Mouse (Mus musculus): ENCODE data around the gene Ttc3.
"Not testable (repeated sequence)": the region's sequence is repeated elsewhere in the genome, so short reads cannot be mapped to it uniquely, and the experiment has no call there.

Gene Ttc3

GRCm38 (mm10) chr16:94435495-94436234 lies 65.2 kb downstream of the Ttc3 start:
- DNase-seq = no peak

GRCm38 (mm10) chr16:94436801-94437200 lies 66.4 kb downstream of the Ttc3 start:
- no peak for DNase-seq

DNA sequence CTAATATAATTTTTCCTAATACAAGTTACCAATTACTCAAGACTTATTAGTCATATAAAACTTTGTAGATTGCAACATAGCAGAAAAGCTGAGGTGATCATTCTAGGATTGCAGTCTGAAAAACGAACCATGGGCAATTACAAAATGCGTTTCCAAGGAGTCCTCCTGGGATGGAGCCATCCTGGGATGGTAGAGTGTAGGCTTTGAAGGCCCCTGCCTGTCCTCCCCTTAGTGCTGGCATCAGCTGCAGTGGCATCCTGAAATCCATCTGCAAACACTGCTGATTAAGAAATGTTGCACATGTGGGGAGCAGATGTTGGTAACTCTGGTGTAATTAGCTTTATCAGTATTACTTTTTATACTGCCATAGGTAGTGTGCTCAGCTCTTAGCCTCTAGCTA lies 70.9 kb downstream of the Ttc3 start:
- DNase-seq = no peak

DNA sequence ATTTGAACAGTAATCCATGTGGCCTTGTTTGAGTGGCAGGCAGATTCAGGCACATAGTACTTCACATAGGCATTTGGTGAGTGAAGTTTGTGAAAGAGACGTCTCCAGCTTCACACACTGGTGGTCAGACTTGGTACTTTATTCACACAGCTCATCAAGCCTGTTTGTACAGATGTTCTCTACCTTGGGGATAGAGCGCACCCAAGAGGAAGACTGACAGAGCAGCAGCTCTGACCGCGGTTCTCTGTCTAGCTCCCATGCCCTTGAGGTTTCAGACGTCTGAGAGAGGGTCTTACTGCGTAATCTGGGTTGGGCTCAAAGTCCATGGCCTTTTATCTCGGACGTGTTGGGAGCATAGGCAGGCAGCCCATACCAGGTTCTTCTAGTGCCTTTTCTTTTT lies 78.7 kb downstream of the Ttc3 start:
- DNase-seq = no peak

DNA sequence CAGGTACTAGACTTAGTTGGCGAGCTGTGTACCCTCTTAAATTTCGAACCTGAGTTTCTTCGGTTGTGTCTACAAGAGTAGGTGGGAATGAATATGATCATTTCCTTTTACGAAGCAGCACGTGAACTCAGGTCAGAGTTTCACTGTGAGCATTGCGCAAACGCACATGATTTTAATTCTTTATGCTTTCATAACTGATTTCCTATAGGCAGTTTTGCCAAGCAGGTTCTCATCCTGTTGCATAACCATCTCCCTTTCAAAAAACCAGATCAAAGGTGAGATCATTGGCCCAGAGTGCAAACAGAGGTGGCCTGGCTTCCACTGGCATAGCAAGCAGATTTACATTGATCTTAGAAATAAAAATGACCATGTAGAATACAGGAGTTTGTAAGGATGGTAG lies 79.2 kb downstream of the Ttc3 start:
- DNase-seq = no peak

DNA sequence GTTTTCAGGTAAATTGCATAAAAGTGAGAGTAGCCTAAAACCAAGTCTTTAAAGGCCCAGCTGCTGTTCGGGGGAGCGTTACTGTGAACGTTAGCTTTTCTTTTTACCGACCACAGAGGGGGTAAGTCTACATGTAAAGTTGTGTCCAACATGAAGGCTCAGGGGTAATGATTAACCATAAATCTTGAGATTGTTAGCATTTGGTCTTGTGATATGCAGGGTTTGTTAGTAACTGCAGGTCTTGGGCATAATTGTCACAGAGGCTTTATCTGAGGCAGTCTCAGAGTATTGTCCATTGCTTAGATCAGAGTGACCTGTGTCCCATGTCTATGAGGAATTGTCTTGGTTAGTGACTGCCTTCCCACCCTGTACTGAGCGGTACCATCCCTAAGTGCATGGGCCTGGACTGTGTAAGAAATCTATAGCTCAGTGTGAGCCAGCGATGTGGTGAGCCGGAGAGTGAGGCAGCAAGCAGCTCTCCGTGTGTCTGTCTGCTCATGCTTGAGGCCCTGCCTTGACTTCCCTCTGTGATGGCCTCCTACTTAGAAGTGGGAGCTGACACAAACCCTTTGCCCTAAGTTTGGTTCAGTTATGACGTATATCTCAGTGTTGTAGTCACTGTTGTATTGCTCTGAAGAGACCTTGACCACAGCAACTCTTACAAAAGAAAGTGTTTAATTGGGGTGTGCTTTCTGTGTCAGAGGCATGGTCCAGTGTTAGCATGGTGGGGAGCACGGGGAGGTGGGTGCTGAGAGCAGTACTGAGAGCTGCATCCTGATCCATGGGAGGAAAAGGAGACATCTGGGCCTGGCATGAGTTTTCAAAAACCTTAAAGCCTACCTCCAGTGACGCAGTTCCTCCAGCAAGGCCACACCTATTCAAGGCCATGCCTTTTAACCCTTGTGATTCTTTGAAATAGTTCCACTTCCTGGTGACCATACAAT lies 81.4 kb downstream of the Ttc3 start:
- no peak for DNase-seq

GRCm38 (mm10) chr16:94452768-94453167 lies 82.3 kb downstream of the Ttc3 start:
- DNase-seq = no peak

- DNase-seq = no peak
Measured at GRCm38 (mm10) chr16:94454146-94454545, 83.7 kb downstream of the Ttc3 start.

- no peak for DNase-seq
Measured at GRCm38 (mm10) chr16:94464067-94464466, 93.6 kb downstream of the Ttc3 start.

GRCm38 (mm10) chr16:94465900-94466299 lies 95.5 kb downstream of the Ttc3 start:
- DNase-seq = no peak

GRCm38 (mm10) chr16:94466317-94466716 lies 95.9 kb downstream of the Ttc3 start:
- DNase-seq = not testable (repeated sequence)

GRCm38 (mm10) chr16:94467337-94468055 lies 97.1 kb downstream of the Ttc3 start:
- DNase-seq = peak in 1 of 2 experiments; percentile 54

- DNase-seq = no peak
Measured at GRCm38 (mm10) chr16:94468391-94468790, 98.0 kb downstream of the Ttc3 start.

DNA sequence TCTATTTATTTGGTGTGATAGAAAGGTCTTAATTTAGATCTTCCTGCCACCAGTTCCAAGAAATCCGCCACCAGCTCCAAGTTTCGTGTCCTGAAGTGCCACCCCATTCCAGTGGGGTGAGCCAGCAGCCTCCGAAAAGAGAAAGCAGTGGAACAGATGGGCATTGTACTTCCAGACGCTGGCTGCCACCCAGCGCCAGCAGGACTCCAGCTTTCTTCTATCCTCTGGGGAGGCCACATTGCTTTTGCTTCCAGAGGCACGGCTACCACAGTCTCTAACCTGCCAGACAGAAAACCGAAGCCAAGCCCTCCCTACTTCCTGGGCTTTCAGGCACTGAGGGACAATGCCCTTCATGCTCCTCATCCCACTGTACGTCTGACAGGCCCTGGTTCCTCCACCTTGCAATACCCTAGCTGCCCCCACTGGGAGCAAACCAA lies 102.1 kb downstream of the Ttc3 start:
- peak; percentile 18 to 51 for DNase-seq

GRCm38 (mm10) chr16:94473086-94473822 lies 102.8 kb downstream of the Ttc3 start:
- no peak for DNase-seq

DNA sequence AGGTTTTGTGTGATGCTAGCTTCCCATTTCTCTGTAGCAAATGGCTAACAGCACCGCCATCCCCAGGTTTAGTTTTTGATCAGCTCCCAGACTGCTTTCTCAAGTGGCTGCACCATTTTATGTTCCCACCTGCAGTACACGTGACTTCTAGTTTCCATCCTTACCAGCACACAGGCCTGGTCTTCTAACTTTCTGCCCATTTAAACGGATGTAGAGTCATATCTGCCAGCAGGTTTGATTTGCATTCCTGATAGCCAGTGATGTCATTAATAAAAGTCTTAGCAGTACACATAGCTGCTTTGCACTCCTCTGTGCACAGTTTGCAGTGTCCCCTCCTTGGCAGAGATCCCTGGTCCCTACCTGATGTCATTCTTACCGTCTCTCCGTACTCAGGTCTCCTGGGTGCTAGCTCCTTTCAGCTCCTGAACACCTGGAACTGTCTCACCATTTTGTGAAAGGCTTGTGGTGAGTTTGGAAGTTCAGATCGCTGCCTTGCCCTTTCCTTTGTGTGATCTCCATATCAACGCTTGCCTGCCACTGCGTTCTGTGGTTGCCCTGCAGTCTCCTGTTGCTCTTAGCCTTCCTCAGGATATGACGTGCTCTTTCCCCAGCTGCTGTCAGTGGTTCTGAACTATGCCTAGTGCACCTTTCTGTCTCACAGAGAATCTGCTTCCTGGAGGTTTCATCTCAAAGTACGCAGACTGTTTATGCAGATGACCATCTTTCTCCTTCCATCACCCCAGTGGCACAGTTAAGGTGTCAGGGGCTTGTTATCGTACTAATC lies 114.5 kb downstream of the Ttc3 start:
- no peak for DNase-seq

- no peak for DNase-seq
Measured at GRCm38 (mm10) chr16:94487341-94487740, 116.9 kb downstream of the Ttc3 start.

- no peak for DNase-seq
Measured at GRCm38 (mm10) chr16:94489326-94489725, 118.9 kb downstream of the Ttc3 start.

- DNase-seq = not testable (repeated sequence)
Measured at GRCm38 (mm10) chr16:94497176-94497575, 126.8 kb downstream of the Ttc3 start.

GRCm38 (mm10) chr16:94497911-94498310 lies 127.5 kb downstream of the Ttc3 start:
- peak; percentile 9 to 76 for DNase-seq

GRCm38 (mm10) chr16:94504192-94504591 lies 133.8 kb downstream of the Ttc3 start:
- DNase-seq = no peak

GRCm38 (mm10) chr16:94507071-94507470 lies 136.7 kb downstream of the Ttc3 start:
- no peak for DNase-seq

Data from kidney, postnatal 25 days (tissue).